Mouse (Mus musculus) left cerebral cortex, adult 2 months (tissue): ENCODE data around the gene Gar1. TPM values are rescaled to one million over a fixed set of nuclear protein-coding genes. Genes with fewer than 3 reads are reported as not detected.

Experiments
- DNase-seq, 2 experiments: peaks; one replicate each; pipeline ENCODE4 v3.0.0; 2021 to 2022; ENCODE audit warnings: low spot score in 2 of 2, mixed read lengths in 1 of 2; ENCODE audit errors: extremely low spot score in 1 of 2
- H3K27ac ChIP-seq: fragments of 200-600 bp; 2 replicates; pipeline ENCODE4 v1.8.1; 2022
- H3K4me3 ChIP-seq: fragments of 200-600 bp; 2 replicates; pipeline ENCODE4 v1.8.1; 2022
- CTCF ChIP-seq: fragments of 200-600 bp; IDR thresholded peaks from 2 replicates; pipeline ENCODE4 v1.8.1; 2022; ENCODE audit warnings: antibody characterized with exemption, mild to moderate bottlenecking, moderate library complexity
- intact Hi-C: fragments of 180-260 bp; cut with DNase I; formaldehyde crosslinking; loops from one replicate; pipeline ENCODE4 v1.15.1; 2025
- total RNA-seq, 2 experiments: library from RNA; stranded (reverse); gene quantifications; 2 replicates each; pipeline ENCODE4 v1.2.3; 2021

Gene Gar1
- total RNA-seq, 2 experiments from 2014 or later = 49.9 to 55.7 TPM

DNA sequence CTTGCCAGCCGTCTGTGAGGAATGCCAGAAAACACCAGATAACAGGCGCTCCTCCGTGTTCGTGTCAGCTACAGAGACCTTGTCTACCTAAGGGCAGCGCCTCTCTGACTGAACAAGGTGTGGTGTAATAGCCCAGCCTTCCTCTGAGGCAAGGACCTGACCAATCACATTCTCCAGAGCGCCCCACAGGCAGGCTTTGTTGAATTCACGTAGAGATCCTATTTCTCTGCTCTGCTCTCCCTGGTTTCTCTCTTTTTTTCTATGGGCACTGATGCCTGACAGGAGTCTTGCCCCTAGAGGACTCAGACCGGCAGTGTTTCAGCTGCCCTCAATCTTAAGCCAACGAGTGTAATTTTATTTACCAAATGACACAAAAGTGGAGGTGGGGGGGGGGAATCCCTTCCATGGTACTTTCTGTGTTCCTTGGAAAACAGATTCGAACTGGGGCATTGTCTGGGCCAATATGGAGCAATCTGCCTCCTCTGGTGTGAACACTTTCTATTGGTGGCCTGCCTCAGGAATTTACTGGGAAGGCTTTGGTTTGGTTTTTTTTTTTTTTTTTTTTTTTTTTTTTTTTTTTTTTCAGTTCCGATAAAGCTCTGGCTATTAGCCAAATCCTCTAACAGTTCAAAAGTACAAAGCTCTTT lies 5.0 kb upstream of the Gar1 start:
- no peak overlapping the region for H3K4me3 ChIP-seq
- no peak for DNase-seq
- H3K27ac ChIP-seq = no peak overlapping the region
- no peak for TF ChIP-seq CTCF
- intact Hi-C loops = no loop called here

DNA sequence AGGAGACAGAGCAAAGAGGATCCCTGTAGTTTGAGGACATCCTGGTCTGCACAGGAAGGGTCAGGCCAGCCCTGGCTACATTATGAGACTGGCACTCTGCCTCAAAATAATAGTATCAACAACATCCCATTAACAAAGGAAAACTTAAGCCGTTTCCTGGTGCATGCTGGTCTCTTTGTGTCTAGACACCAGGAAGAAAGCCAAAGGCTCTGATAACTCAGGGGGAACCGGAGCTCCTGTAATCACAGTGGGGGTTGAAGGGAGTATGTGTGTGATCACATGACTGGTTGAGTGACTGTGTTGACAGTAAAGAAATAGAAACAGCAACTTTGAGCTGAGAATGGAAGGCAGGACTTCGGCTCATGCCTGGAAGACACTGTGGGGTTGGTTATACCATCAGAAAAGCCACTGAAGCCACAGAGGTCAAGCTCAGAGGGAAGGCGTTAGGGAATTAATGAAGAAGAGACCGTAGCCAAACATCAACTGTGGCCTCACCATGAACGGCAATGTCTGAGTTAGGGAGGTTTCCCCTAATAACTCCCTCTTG lies 4.3 kb upstream of the Gar1 start, which contains the start of gene Cfi:
Gene Cfi, plus strand, starts transcription at position 497 of the 547 bp plus-strand sequence.
- TF ChIP-seq CTCF = no peak
- intact Hi-C loops = no loop called here
- DNase-seq = no peak

DNA sequence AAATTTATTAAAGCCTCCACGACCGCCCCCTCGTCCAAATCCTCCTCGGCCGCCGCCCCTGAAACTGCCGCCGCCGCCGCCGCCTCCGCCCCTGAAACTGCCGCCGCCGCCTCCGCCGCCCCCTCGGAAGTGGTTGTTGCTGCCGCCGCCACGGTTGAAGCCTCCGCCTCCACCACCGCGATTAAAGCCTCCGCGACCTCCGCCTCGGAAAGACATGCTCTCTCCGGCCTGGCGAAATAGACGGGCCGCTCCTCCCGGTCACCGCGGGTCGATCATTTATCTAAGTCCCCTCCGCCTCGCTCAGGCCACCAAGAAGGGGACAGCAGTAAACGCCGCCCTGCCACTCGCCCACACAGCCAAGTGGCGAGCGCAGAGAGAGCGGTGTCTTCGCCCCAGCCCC lies 570 bp downstream of the Gar1 start:
- Histone ChIP-seq H3K27ac (peak overlapping the region; percentile 90), H3K4me3 (peak overlapping the region; percentile 98)
- DNase-seq = peak in 1 of 2 experiments; percentile 42
- intact Hi-C loops = loop anchor here (1.0 to 2.0 kb wide), 2 partner anchors 48 to 230 kb away; partner anchors contain the start of genes Pla2g12a and Sec24b
- no peak for TF ChIP-seq CTCF

More for the DNA sequence above, 4.3 kb upstream of the Gar1 start, which contains the start of gene Cfi:
- Histone ChIP-seq H3K4me3 (no peak within 1 kb of the TSS), H3K27ac (no peak within 1 kb of the TSS)

DNA sequence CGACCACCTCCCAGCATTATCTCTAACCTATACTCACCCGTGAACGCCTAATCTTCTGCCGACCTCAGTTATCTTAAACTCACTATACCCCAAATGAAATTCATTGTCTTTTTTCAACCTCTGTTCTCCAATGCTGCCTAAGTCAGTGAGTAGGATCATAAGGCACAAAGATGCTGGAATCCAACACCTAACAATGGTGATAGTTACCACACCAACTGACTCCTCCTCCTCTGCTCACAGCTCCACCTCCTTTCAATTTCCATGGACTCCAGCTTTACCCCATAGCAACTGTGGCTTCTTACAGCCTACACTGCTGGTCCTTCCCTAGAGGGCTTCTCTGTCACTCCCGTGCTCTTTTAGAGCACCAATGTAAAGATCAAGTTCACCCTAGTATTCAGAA lies 3.5 kb downstream of the Gar1 start:
- no peak overlapping the region for H3K27ac ChIP-seq
- no peak for TF ChIP-seq CTCF
- intact Hi-C loops = loop anchor here (5.0 kb wide), 1 partner anchor 100 kb away; no protein-coding TSS in a partner anchor
- H3K4me3 ChIP-seq = no peak overlapping the region
- no peak for DNase-seq

DNA sequence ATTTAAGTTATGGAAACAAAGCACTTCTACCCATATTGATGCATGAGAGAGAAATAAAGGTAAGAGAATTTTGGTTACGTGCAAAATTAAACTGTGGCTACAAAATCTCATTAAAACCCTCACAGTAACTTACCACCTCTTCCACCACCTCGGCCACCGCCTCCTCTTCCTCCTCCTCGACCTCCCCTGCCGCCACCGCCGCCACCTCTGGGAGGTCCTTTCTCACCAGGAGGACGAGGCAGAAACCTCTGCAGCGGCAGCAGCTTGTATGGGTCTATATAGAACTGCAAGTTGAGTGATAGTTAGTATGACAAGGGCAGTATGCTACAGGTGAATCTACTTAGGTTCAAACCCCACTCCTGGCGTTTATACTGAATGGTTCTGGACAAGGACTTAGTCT lies 4.5 kb downstream of the Gar1 start:
- intact Hi-C loops = loop anchor here (5.0 kb wide), 1 partner anchor 99 kb away; no protein-coding TSS in a partner anchor
- Histone ChIP-seq H3K4me3 (no peak overlapping the region), H3K27ac (no peak overlapping the region)
- no peak for TF ChIP-seq CTCF
- no peak for DNase-seq

DNA sequence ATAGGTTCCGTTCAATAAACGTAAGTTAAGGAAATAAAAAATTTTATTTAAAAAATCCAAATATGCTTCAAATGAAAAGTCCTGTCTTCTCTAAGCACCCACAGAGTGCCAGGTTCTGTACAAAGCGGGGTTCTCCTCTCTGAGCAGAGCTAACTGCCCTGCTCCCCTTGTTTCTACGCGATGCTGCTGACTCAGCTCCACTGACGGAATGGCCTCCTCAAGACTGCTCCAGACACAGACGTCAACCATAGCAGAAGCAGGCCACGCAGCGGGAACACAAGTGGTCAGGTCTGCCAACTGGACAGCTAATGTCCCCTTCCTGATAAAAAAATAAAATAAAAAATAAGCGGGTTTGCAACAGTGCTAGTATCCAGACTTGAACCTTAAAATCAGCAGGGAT lies 6.3 kb downstream of the Gar1 start:
- no peak for DNase-seq
- H3K4me3 ChIP-seq = no peak overlapping the region
- intact Hi-C loops = loop anchor here (5.0 kb wide), 1 partner anchor 98 kb away; no protein-coding TSS in a partner anchor
- no peak for TF ChIP-seq CTCF
- H3K27ac ChIP-seq = no peak overlapping the region

DNA sequence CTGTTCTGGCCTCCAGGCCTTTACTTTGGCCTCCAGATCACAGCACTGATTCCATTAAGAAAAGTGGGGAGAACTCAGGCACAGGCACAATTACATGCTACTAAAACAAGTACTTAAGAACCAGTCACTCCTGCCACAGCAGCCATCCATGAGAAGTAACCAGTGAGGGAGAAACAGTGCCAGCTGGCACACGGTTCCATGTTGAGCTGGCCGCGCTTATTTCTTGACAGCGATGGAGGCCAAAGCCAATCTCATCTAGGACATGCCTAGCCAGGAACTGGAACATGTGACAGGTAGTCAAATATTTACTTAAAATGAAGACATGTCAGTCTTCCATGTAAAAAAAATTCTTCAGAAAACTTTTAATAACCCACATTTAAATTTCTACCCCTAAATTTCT lies 7.0 kb downstream of the Gar1 start:
- Histone ChIP-seq H3K27ac (no peak overlapping the region), H3K4me3 (no peak overlapping the region)
- intact Hi-C loops = no loop called here
- no peak for TF ChIP-seq CTCF
- DNase-seq = no peak

DNA sequence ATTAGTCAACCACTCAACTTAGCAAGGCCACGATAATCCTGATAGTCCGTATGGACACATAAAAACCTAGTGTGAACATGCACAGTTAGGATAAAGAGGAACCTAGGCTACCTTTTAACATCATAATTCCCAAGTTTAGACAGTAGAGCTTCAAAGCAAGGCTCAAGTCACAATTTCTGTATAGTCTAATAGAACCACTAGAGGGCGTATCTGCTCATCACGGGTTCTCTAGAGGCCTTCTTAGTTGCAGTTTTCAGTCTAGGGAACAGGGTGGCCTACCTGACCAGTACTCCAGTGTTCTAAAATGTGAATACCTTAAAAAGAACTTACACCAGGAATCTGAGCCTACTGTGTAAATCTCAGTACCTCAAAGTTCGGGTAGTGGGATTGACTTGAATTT lies 7.9 kb downstream of the Gar1 start:
- Histone ChIP-seq H3K27ac (no peak overlapping the region), H3K4me3 (no peak overlapping the region)
- peak; percentile 78 for TF ChIP-seq CTCF
- no peak for DNase-seq
- intact Hi-C loops = loop anchor here (1.0 kb wide), 1 partner anchor 256 kb away; no protein-coding TSS in a partner anchor

DNA sequence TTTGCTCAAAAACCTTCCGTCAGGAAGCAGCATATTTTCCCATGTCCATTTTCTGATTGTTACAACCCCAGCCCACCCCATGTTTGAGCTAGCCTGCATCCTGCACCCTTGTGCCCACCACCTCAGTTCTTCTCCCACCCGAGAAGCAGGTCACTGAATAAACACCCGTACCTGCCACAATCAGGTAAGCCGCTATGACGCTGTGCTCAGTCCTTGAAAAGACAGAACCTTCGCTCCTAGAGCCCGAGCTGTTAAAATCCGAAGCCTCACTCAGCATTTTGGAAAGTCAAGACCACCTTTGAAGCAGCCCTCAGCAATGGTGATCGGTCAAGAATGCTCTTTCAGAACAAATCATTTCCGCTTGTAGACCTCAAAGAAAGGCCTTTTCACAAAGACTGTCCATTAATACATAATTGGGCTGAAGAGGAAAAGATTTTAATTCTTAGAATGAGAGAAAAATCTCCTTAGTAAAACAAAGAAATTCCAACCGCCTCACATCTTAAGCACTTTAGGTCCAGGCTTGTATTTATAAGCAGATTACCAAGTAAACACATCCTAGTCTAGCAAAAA lies 8.9 kb downstream of the Gar1 start, which contains the start of gene Rrh:
Gene Rrh, minus strand, starts transcription at position 382 of the 570 bp plus-strand sequence.
- no peak for DNase-seq
- no peak for TF ChIP-seq CTCF
- H3K4me3 ChIP-seq = no peak within 1 kb of the TSS
- intact Hi-C loops = no loop called here
- no peak within 1 kb of the TSS for H3K27ac ChIP-seq

DNA sequence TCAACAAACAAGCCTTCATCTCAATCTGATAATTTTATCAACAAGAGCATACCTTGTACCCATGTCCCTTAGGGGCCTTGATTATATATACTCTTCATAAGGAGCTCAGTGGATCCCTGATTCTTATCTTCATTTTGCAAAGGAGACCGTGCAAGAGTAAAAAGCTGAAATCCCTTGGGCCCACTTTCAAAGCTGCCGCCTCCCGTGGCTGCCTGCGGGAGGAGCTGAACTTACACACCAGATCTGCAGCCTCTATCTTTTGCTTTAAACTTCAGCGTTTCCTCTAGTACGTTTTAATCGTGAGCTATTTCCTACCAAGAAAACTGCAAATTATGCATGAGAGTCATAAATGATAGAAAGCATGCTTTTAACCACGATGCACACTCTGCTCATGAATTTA lies 9.5 kb downstream of the Gar1 start:
- intact Hi-C loops = no loop called here
- TF ChIP-seq CTCF = no peak
- Histone ChIP-seq H3K27ac (no peak overlapping the region), H3K4me3 (no peak overlapping the region)
- no peak for DNase-seq

DNA sequence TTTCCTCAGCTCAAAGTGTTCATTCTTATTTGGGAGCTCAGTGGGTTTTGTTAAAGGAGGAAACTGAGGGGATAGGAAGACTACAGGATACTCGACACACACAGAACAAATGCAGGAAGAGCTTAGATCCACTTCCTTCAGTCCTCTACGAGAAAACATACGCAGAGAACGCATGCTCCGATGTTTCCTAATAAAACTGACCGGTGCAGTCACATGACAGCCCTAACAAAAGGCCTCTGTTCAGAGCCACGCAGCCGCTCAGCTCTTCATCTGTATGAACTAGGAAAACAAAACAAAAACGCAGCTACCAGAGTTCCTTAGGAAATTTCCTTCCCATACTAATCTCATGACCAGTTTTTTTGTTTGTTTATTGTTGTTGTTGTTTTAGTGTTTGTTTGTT lies 10.3 kb downstream of the Gar1 start:
- no peak overlapping the region for H3K27ac ChIP-seq

DNA sequence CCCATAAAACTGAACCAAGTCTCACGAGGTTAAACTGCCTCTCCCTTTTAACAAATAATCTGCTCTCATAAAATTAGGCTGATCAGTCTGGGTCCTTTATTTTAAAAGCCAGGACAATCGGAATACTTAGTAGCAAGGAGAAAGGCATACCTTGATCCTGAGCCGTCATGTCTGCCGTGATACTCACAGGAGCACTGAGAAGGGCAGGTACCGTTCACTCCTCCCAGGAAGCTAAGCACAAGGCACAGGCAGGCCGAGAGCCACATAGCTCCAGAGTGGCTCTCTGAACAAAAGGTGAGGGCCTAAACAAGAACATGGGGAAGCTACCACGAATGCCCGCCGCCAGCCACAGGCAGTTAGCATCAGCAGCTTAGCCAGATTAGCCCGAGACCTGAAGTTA lies 27.4 kb downstream of the Gar1 start, which contains the start of gene Lrit3:
Gene Lrit3, minus strand, starts transcription at position 266 of the 400 bp plus-strand sequence.
- no peak within 1 kb of the TSS for H3K4me3 ChIP-seq
- intact Hi-C loops = no loop called here
- DNase-seq = no peak
- TF ChIP-seq CTCF = no peak
- no peak within 1 kb of the TSS for H3K27ac ChIP-seq

More for the DNA sequence above, 10.3 kb downstream of the Gar1 start:
- intact Hi-C loops = no loop called here
- H3K4me3 ChIP-seq = no peak overlapping the region
- DNase-seq = no peak
- no peak for TF ChIP-seq CTCF
